Mouse (Mus musculus): ENCODE results near the gene Rnf169. TPM values are rescaled to one million over a fixed set of nuclear protein-coding genes. Genes with fewer than 3 reads are reported as not detected.
"Not testable (repeated sequence)": the region's sequence is repeated elsewhere in the genome, so short reads cannot be mapped to it uniquely, and the experiment has no call there.

Rnf169 gene
- polyA plus RNA-seq, 1 experiment from 2014 or later: 7.2 TPM

DNA sequence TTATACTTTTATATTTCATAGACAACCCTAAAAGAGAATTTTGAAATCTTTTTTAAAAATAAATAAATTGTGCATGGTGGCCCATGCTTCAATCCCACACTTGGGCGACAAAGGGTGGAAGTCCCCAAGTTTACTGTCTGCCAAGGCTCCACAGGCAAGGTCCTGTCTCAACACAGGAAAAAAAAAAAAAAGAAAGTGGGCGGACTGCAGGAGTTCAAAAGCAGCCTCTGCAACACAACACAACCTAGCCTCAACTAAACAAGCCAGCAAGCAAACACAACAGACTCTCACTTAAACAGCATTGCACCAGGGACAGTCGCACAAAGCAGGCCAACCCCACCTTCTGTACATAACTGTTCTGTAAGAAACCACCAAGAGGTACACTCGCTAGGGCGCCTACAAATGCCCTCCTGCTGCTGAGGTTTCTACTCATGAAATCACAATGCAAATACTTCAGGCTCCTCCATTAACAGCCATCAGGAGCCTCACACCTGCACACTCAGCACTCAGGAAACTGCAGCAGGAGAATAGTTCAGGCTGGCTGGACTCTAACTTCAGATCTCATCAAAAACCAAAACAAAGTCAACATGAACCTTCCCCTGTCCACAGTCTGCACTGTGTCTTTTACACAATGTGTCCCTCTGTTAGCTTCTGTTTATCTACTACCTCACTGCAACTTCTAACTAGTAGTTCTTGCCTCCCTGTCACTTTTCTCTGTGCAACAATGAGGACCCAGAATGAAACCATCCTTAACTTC is 4.3 kb downstream of the Rnf169 start:
- Histone ChIP-seq H3K9me3 (no peaks in the 10 kb centered on the region; the same call in 1 of the 2 replicates), H3K4me2 (replicated peaks) (no peak overlapping the region), H3K36me3 (no peaks in the 10 kb centered on the region), H3K4me3 (no peak overlapping the region), H3K27me3 (replicated peaks) (no peaks in the 10 kb centered on the region), H3K27ac (no peak overlapping the region), H3K9ac (no peak overlapping the region), H3K4me1 (peaks cover 31% of the 10 kb centered on the region)
- no peak for ATAC-seq (ENCODE audit: low FRiP score, low read depth)
- 87% methylated on average over 5 of the region's 5 CpGs for WGBS

DNA sequence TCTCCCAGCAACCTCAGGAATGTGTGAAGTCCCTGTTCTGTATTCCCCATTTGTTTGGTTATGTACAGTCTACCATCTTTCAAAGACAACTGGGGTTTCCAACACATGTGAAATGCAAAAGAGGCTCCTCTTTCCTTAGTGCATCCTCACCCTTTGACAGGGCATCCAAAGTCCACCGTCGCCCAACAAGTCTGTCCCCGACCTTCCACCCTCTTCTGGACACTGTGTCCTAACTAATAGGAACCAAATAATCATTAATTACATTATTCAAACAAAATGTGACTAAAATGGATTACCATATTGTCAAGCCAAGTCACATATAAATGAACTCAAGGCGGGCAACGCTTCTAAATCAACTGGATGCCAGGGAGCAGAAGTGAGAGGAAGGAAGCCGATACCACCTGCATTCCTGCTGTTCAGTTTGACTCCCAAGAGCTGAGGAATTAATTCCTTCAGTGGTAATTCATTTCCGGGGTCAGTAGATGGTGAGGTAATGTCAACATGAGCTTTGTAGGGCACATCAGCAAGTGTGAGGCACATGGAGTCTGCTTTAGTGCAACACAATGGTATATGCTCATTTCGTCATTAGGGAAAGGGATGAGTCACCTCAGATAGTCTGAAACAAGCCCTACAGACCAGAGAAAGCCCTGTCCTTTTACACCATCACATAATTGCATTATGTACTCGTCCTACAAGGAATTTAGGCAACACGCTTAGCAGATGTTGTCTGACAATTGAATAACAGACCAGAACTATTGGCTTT is 5.9 kb downstream of the Rnf169 start:
- no peak for ATAC-seq (ENCODE audit: low FRiP score, low read depth)
- WGBS: 71% methylated on average over 10 of the region's 10 CpGs
- H3K4me3 ChIP-seq: no peak overlapping the region
- no peaks in the 10 kb centered on the region for H3K27me3 ChIP-seq (replicated peaks)
- H3K9ac ChIP-seq: no peak overlapping the region
- H3K9me3 ChIP-seq: no peaks in the 10 kb centered on the region; the same call in 1 of the 2 replicates
- peaks cover 26% of the 10 kb centered on the region for H3K4me1 ChIP-seq
- no peaks in the 10 kb centered on the region for H3K36me3 ChIP-seq
- no peak overlapping the region for H3K27ac ChIP-seq
- H3K4me2 ChIP-seq (replicated peaks): no peak overlapping the region

DNA sequence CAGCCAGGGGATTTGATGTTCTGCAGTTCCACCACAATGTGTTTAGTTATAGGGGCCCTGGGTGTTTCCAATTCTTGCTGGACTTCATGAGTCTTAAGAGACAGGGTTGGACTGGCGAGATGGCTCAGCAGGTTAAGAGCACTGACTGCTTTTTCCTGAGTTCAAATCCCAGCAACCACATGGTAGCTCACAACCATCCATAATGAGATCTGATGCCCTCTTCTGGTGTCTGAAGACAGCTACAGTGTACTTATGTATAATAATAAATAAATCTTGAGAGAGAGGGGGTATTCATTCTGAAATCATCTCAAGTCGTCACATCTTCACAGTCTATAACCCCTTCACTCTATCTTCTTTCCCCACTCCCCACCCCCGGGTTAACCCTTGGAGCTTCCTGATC is 7.3 kb downstream of the Rnf169 start:
- H3K9me3 ChIP-seq; H3K4me2 ChIP-seq (replicated peaks); H3K27ac ChIP-seq; H3K9ac ChIP-seq; H3K27me3 ChIP-seq (replicated peaks); H3K4me3 ChIP-seq; H3K36me3 ChIP-seq; ATAC-seq (ENCODE audit: low FRiP score, low read depth): not testable (repeated sequence)
- peaks cover 30% of the 10 kb centered on the region for H3K4me1 ChIP-seq
- 84% methylated on average over 3 of the region's 3 CpGs for WGBS

DNA sequence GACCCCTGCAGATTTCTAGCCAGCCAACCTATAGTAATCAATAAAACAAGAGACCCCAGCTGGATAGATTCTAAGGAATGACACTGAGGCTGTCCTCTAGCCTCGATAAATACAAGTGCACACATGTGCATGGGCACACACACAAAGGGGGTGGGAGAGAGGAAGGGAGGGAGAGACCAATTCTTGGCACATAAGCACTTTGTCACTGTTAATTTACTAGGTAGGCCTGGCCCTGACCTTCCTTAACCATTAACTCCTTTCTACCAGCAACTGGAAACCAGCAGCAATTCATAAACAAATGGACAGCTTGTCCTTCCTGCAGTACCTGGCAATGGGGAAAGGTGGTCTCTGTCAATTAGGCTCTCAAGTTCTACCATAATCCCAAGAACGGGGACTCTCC is 8.3 kb downstream of the Rnf169 start:
- Histone ChIP-seq H3K27ac (no peak overlapping the region), H3K4me3 (no peak overlapping the region), H3K36me3 (no peaks in the 10 kb centered on the region), H3K9ac (no peak overlapping the region), H3K27me3 (replicated peaks) (no peaks in the 10 kb centered on the region), H3K9me3 (no peaks in the 10 kb centered on the region; the same call in 1 of the 2 replicates), H3K4me1 (peaks cover 36% of the 10 kb centered on the region), H3K4me2 (replicated peaks) (no peak overlapping the region)
- 64% methylated on average over 2 of the region's 2 CpGs for WGBS
- ATAC-seq (ENCODE audit: low FRiP score, low read depth): no peak

DNA sequence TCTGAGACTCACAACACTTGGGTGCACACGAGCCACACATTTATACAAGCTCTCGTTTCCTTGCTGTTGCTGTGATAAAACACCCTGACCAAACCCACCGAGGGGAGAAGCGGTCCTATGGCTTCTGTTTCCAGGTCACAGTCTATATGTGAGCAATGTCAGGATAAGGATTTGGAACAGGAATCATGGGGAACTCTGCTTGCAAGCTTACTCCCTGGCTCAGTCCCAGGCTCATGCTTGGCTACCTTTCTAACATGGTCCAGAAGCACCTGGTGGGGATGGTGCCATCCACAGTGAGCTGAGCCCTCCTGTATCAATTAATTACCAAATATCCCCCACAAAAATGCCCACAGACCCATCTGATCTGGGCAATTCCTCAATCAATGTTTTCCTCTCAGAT is 11.1 kb downstream of the Rnf169 start:
- Histone ChIP-seq H3K27me3 (replicated peaks) (no peaks in the 10 kb centered on the region), H3K4me2 (replicated peaks) (no peak overlapping the region), H3K9me3 (no peaks in the 10 kb centered on the region), H3K4me1 (peaks cover 57% of the 10 kb centered on the region), H3K36me3 (no peaks in the 10 kb centered on the region), H3K27ac (no peak overlapping the region), H3K9ac (no peak overlapping the region), H3K4me3 (no peak overlapping the region)
- ATAC-seq (ENCODE audit: low FRiP score, low read depth): no peak
- 86% methylated on average over 4 of the region's 4 CpGs for WGBS

DNA sequence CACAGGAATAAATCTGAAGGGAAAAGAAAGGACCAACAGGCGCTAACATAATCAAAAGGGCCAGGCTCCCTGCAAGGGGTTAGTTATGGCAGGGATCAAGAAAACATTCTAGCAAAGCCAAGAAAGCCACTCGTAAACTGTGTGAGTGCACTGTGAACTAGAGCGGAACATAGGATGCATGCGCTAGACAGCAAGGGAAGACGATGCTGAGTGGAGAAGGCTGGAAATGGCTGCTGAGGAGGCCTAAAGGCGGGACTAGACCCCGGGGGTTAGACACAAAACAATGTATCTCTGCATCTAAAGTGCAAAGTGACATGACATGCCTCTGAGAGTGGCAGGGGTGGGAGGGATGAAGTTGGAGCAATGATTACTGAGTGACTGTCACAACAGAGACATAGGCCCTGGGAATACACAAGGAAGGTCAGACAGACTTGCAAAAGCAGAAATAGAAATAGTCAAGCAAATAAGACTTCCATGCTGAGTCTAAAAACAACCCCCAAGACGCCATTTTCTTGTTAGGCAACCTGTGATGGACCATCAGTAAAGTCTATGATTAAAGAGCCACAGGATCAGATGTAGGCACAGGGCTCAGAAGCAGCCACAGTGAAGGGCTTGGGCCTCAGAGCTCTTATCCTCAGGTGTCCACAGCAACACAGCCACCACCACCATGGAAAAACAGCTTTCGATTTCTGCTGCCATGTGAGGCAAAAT is 14.1 kb downstream of the Rnf169 start:
- Histone ChIP-seq H3K4me1 (peaks cover 53% of the 10 kb centered on the region), H3K27me3 (replicated peaks) (no peaks in the 10 kb centered on the region), H3K9me3 (no peaks in the 10 kb centered on the region), H3K36me3 (no peaks in the 10 kb centered on the region), H3K4me2 (replicated peaks) (peak overlapping the region; percentile 33; the same call in 1 of the 2 replicates), H3K27ac (peak overlapping the region; percentile 63), H3K9ac (no peak overlapping the region), H3K4me3 (no peak overlapping the region)
- ATAC-seq (ENCODE audit: low FRiP score, low read depth): no peak
- WGBS: 43% methylated on average over 9 of the region's 9 CpGs

DNA sequence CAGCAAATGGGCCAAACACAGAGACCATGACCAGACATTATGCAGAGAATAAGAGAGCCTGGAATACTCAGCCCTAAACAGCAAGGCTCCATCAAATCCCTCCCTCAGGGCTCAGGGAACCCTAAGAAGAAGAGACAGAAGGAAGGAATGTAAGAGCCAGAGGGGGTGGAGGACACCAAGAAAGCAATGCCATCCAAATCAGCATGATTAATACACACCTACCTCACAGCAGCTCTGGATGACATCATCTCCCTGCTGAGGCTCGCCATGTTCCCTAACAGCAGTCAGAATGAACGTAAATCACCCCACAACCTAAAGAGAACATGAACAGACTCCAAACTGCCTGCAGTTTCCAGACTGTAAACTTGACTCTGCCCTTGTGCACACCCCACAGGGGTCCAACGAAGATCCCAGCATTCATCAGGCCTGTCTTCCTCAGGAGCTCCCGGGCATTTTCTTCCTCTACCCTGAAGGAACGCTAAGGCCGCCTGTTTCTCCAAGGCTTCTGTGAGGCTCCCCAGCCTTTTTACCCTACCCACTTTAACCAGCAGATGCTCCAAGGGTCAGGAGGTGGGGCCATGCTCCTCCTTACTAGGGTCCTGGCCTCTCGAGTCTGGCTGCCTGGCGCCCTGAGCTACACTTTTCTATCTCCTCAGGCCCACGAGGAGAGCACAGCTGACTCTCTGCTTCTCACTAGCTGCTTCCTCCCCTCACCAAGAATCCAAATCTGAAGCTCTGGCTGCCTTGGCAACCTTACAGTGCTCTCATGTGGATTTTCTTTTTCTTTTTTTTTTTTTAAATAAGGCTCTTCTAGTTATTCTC is 15.0 kb downstream of the Rnf169 start:
- H3K9ac ChIP-seq: peak overlapping the region; percentile 26; the same call in 1 of the 2 replicates
- no peaks in the 10 kb centered on the region for H3K27me3 ChIP-seq (replicated peaks)
- peak overlapping the region; percentile 82 for H3K27ac ChIP-seq
- no peaks in the 10 kb centered on the region for H3K9me3 ChIP-seq
- ATAC-seq (ENCODE audit: low FRiP score, low read depth): peak; percentile 89
- H3K36me3 ChIP-seq: no peaks in the 10 kb centered on the region
- H3K4me2 ChIP-seq (replicated peaks): peak overlapping the region; percentile 47
- peaks cover 52% of the 10 kb centered on the region for H3K4me1 ChIP-seq
- H3K4me3 ChIP-seq: no peak overlapping the region
- 9% methylated on average over 9 of the region's 9 CpGs for WGBS

DNA sequence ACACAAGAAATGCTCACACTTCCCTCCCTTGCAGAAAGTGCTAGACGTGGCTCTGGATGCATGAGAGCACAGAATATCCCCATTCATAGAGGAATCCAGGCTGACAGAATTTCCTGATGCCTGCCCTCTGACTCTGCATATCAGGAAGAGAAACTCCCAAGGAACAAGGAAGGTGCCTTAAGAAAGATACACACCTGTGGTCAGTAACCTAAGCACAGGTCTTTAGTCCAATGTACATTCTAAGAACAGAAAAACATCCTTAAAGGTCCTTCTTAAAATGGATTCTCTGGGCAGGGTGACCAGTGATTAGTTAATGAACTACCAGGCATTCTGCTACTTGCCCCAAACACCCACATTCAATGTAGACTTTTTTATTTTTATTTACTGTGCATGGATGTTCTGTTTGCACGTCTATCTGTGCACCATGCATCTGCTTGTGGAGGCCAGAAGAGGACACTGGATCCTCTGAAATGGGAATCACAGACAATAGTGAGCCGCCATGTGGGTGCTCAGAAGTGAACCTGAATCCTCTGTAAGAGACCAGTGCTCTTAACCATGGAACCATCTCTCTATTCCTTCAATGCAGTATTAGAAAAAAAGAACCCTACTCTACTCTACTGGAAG is 16.9 kb downstream of the Rnf169 start:
- Histone ChIP-seq H3K36me3 (no peaks in the 10 kb centered on the region), H3K9me3 (no peaks in the 10 kb centered on the region), H3K4me2 (replicated peaks) (no peak overlapping the region), H3K9ac (no peak overlapping the region), H3K27me3 (replicated peaks) (no peaks in the 10 kb centered on the region), H3K27ac (no peak overlapping the region), H3K4me1 (peaks cover 43% of the 10 kb centered on the region), H3K4me3 (no peak overlapping the region)
- ATAC-seq (ENCODE audit: low FRiP score, low read depth): no peak
- 81% methylated on average over 3 of the region's 3 CpGs for WGBS

DNA sequence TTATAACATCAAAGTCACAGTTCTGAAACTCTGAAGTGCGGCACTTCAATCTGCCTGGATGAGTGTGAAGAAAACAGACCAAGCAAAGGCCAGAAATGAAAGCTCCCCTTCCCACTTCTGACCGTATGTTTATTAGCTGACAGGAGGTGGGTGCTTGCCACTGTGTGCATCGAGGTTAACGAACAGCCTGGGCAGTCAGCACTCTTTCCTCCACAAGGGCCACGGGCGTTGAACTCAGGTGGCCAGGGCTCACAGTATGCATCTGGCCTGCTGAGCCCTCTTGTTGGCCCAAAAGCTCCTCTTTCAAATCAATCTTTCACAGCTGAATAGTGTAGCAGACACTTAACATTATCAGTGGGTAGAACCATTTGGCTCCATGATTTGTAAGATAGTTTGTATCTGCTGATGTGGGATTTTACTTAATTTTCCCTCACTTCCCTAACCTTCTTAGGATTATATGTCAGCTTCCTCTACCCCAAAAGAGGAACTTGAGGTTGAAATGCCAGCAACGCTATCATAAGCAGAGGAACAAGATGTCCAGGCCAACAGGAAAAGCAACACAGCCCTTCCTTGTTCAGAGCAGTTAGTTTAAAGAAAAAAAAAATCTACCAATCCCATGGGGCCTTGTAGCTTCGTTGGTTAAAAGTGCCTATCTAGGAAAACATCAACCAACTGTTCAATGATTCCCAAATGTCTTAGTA is 17.6 kb downstream of the Rnf169 start:
- Histone ChIP-seq H3K4me3 (no peak overlapping the region), H3K9me3 (no peaks in the 10 kb centered on the region), H3K4me2 (replicated peaks) (no peak overlapping the region), H3K36me3 (no peaks in the 10 kb centered on the region), H3K27ac (no peak overlapping the region), H3K27me3 (replicated peaks) (no peaks in the 10 kb centered on the region), H3K9ac (no peak overlapping the region), H3K4me1 (peaks cover 42% of the 10 kb centered on the region)
- 72% methylated on average over 8 of the region's 8 CpGs for WGBS
- no peak for ATAC-seq (ENCODE audit: low FRiP score, low read depth)

DNA sequence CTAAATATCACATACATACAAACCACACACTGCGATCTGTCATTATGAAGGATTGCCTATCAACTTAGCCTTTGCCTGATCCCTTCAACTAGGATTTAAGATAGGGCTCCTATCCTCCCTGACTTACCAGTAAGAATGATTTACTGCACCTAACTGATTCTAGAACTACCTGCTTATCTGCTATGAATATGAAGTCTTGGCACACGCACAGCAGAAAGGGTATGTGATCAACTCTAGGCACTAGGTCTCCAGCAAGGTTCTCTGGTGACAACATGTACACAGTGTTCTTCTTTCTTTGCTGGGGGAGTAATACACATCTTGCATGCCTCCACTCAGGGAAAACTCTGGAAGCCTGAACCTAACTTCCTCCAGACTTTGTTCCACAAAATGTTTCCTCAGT is 18.7 kb downstream of the Rnf169 start:
- WGBS: 95% methylated on average over 2 of the region's 2 CpGs
- peaks cover 32% of the 10 kb centered on the region for H3K4me1 ChIP-seq
- H3K36me3 ChIP-seq: no peaks in the 10 kb centered on the region
- H3K27ac ChIP-seq: no peak overlapping the region
- no peaks in the 10 kb centered on the region for H3K9me3 ChIP-seq
- ATAC-seq (ENCODE audit: low FRiP score, low read depth): no peak
- no peak overlapping the region for H3K4me2 ChIP-seq (replicated peaks)
- no peak overlapping the region for H3K9ac ChIP-seq
- no peaks in the 10 kb centered on the region for H3K27me3 ChIP-seq (replicated peaks)
- H3K4me3 ChIP-seq: no peak overlapping the region

DNA sequence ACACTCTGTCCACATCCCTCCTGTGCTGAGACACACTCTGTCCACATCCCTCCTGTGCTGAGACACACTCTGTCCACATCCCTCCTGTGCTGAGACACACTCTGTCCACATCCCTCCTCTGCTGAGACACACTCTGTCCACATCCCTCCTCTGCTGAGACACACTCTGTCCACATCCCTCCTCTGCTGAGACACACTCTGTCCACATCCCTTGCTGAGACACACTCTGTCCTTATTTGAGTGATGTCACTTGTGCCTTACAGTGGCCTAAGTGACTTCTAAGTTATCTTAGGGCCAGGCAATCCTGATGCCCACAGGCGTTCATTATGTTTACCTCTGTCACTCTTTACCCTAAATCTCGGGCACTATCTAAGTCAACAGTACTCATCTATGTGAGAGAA is 19.7 kb downstream of the Rnf169 start:
- H3K27ac ChIP-seq; H3K27me3 ChIP-seq (replicated peaks); H3K9me3 ChIP-seq; H3K9ac ChIP-seq; H3K4me2 ChIP-seq (replicated peaks); H3K4me3 ChIP-seq; ATAC-seq (ENCODE audit: low FRiP score, low read depth); H3K36me3 ChIP-seq: not testable (repeated sequence)
- peaks cover 23% of the 10 kb centered on the region for H3K4me1 ChIP-seq
- 94% methylated on average over 2 of the region's 2 CpGs for WGBS

All from neural tube, embryonic 12.5 days (tissue).